Mouse (Mus musculus): ENCODE data around the gene Fbxo47. TPM values are rescaled to one million over a fixed set of nuclear protein-coding genes. Genes with fewer than 3 reads are reported as not detected.

The Fbxo47 gene
- 0.09 and 1.1 TPM in 2 replicates for total RNA-seq (2017)

DNA sequence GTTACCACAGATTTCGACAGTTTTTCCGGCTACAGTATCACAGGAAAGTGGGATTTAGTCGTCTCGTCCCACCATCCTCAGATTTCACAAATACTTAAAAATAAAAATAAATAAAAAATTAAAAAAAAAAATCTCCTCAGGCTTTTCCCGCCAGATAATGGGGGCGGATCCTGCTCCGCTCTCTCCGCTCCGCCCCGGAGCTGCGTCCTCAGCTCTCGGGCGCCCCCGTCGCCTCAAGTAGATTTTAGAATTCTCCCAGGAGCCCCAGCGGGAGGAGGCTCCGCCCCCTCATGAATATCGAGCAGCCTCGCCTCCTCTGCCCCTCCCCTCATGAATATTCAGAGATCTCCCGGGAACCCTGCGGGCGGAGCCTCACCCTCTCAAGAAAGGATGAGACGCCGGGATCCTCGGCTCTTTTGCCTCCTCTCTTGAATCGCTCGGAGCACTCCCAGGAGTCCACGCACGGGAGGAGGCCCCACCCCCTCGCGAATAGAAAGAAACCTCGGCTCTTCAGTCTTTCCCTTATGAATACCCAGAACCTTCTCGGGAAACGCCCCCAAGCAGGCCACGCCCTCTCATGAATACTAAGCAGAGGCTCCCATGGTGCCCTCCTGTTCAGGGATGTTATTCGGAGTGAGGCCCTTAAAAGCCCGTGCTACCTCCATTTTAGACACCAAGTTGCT, at the start of gene Fbxo47:
Gene Fbxo47 (minus strand): TSS at position 237 of the 683 bp plus-strand sequence.
- ATAC-seq (replicated peaks; ENCODE audit: low read depth, poor library complexity, severe bottlenecking): peak; percentile 96

DNA sequence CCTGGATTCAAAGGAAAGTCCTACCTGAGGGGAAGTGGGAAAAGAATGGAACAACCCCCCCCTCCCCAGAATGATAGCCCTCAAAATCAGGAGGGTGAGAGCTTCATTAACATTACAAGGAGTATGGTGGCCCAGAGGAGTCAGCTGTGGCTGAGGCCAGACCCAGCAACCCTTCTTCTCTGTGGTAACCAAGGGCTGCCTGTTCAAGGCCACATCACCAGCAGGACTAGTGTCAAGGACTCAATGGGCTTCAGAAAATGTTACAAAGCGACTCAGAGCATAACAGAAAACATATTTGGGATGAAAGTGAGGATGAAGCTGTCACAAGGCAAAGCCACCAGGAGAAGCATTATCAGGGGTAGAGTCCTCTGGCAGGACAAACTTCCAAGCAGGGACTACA, 49.6 kb upstream of the Fbxo47 start:
- no peak for ATAC-seq (replicated peaks; ENCODE audit: low read depth, poor library complexity, severe bottlenecking)

DNA sequence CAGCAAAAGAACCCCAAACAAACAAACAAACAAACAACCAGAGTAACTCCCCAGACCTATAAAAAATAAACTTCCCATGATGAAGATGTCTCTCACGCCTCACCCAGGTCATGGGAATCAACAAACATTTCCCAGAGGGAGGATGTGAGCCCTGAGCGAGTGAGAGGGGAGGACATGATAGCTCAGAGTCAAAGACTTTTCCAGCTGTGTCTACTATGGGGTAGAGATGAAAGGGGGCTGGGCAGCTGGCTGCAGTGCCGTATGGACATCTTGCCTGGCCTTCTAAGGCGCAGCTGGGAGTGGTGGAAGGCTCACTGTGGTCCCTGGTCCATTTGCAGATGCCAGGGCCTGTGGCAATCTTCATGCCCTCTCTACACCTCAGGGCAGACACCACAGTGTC, 45.0 kb upstream of the Fbxo47 start:
- no peak for ATAC-seq (replicated peaks; ENCODE audit: low read depth, poor library complexity, severe bottlenecking)

DNA sequence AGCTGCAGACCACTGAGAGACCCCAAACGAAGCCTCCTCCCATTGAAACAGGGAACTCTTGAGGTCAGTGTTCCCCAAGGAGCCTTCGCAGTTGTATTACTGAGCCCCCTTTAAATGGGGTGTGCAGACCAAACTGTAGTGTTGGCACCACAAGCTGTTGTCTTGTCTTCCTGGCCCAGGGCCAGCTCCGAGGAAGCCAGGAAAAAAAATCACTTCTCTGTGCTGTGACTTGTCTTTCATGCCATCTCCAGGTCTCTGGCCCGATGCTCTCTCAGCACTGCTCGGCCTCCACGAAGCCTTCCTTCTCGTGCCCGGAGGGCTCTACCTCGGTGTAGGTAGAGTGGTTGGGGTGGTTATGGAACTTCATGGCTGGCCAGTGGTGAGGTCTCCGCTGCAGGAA, 40.3 kb upstream of the Fbxo47 start:
- ATAC-seq (replicated peaks; ENCODE audit: low read depth, poor library complexity, severe bottlenecking): no peak

DNA sequence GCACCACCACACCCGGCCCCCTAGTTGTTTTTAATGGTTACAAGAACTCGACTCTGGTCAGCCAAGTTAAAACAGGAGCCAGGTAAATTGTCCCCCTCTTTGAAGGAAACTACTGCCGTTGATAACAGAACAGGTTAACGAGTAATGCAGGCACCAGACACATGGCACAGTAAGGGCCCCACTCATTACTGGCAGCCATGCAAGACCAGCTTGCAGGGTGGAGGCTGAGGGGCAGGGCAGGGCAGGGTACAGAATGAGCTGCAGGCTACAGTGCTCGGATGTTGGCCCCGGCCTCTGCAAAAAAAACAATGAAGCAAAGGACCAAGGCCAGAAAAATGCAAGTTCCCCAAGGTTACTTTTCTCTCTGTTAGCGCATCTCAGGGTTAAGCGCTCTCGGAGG, 39.7 kb upstream of the Fbxo47 start:
- ATAC-seq (replicated peaks; ENCODE audit: low read depth, poor library complexity, severe bottlenecking): no peak

DNA sequence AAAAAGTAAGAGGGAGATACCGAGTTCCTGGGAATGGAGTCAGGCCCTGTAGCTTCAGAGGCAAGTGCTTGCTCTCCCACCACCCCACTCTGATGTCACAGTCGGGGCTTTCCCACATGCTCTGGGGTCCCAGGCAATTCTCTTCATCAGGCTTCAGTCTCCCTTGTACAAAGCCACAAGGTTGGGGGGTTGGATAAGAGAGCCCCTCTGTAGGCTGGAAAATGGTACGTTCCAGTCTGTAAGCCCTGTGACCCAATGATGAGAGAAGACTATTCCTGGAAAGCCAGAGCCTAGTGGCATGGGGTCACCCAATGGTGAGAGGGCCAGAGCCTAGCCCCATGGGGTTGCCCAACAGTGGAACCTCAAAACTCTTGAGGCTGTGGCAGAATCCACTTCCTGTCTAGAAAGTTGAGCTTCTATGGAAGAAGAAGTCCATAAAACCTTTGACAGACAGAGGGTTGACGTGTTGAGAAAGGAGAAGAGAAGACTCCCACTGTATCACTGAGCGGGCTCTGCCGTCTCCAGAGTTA, 32.1 kb upstream of the Fbxo47 start:
- ATAC-seq (replicated peaks; ENCODE audit: low read depth, poor library complexity, severe bottlenecking): 0 out of 2 replicates have a peak, but pooled peaks have one; percentile 15

DNA sequence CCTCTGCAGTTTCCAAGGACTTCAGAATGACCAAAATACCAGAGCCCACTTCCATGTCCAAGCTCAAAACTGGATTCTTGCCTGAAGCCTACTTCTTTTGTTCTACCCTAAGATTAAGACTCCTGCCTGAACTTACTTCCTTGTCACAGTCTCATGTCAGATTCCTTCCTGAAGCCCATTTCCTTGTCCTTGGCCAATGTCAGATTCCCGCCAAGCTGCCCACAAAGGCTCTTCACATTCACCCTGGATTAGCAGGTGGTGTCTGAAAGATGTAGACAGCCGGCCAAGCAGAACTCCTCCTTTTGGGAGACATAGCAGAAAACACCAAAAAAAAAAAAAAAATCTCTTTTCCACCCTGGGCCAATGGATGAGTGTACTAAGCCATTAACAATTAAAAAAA, 31.5 kb upstream of the Fbxo47 start:
- no peak for ATAC-seq (replicated peaks; ENCODE audit: low read depth, poor library complexity, severe bottlenecking)

DNA sequence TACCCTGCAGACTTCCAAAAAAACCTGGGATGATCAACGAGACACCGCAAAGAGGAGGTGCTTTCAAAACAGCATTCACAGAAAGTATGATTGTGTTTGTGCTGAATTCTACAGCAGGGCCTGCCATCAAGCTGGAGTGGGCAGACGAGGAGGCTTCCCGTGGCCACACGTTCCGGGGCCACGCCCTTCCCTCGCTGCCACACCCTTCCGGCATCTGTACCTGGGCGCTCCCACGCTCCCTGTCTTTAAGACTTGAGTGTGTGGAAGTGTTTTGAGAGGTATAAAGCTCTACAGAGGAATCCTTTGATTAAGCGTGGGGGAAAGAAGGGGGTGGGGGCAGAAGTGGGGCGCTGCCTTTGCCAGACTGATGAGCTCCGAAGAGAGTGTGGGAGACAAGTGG, 29.2 kb upstream of the Fbxo47 start:
- no peak for ATAC-seq (replicated peaks; ENCODE audit: low read depth, poor library complexity, severe bottlenecking)

DNA sequence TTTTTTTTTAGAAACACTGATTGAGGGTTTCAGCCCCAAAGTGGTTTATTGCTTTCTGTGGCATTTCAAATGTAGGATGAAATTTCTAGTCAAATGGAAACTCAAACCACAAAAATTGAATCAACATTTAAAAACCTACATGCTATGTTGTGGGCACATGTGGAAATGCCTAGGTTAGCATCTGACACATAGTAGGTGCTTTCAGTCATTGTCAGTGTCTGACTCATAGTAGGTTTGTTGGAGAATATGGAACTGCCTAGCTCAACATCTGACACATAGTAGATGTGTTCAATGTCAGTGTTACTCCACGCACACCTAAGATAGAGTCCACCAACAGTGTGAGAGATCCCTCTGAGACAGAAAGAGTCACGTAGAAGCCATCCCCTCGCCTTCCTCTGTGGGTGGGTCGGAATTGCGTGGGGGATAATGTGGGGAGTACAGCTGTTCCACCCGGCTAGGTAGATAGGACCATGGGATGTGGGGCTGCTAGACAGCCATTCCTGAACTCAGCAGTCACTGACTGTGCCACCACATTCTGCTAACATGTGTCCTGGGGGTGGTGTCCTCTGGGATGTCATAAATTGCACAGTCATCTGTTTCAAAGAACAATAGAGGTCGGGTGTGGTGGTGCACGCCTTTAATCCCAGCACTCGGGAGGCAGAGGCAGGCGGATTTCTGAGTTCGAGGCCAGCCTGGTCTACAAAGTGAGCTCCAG, 24.8 kb upstream of the Fbxo47 start:
- no peak for ATAC-seq (replicated peaks; ENCODE audit: low read depth, poor library complexity, severe bottlenecking)

DNA sequence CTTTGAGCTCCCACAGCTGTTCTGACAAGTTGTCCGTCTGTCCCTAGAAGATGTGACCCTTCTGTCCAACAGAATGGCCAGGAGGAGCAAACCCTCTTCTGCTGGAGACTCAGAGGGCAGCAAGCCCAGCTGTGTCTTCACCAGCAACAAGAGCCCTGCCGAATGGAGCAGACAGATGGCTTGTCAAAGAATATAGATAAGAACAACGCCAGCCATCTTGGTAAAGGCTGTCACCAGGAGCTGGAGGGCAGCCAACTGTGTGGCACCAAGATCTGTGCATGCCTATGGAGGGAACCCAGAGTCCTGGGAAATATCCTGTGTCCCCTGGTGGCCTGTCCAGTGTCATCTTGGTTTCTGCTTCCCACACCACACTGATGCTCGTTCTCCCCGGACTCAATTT, 24.0 kb upstream of the Fbxo47 start:
- ATAC-seq (replicated peaks; ENCODE audit: low read depth, poor library complexity, severe bottlenecking): no peak

DNA sequence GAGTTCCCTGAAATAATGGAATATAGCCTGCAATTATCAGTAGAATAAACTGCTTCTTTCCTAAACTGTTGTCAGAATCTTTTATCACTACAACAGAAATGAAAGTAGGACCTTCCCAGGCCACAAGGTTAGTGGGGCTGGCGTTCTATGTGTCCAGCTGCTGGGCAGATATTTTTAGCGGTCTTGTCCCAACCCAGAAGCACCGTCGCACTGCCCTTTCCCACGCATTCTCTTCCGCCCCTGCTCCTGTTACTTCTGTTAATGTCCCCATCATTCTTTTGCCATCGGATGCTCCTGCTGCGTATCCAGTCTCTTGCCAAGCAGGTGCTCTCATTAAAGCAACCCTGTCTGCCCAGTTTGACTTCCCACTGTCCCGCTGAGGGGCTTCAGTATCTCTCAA, 23.0 kb upstream of the Fbxo47 start:
- ATAC-seq (replicated peaks; ENCODE audit: low read depth, poor library complexity, severe bottlenecking): no peak

DNA sequence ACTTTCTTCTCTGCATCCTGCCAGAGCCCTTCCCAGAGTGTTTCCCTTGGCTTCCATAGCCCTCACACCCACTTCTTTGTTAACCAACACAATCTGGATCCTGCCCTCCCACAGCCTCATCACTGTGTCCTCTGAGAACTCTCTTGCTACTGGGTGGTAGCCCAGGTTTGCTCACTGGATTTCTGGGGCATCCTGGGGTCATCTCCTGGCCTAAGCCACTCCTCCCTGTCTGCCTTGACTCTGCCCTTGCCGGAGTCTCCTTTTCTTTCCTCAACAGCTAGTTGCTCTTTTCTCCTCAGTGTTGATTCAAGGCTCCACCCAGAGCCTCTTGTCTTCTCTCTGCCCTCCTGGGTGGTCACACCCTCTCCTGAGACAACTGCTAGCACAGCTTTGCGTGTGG, 22.0 kb upstream of the Fbxo47 start:
- ATAC-seq (replicated peaks; ENCODE audit: low read depth, poor library complexity, severe bottlenecking): no peak

DNA sequence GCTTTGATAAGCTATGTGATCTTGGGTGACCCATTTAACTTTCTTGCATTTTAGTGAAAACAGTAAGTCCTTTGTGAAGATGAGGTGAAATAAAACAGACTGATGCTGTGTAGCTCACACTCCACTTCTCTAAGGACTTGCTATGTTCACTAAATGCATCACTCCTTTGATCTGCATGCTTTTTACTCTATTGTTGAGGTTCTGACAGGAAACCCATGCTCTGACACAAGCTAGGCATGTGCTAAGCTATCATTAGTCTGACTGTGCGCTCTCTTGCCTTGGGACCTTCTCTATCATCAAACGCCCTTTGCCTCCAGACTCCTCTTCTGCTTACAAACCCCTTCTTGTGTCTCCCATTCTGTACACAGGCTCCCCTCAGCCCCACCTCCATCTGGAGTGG, 21.6 kb upstream of the Fbxo47 start:
- ATAC-seq (replicated peaks; ENCODE audit: low read depth, poor library complexity, severe bottlenecking): no peak

DNA sequence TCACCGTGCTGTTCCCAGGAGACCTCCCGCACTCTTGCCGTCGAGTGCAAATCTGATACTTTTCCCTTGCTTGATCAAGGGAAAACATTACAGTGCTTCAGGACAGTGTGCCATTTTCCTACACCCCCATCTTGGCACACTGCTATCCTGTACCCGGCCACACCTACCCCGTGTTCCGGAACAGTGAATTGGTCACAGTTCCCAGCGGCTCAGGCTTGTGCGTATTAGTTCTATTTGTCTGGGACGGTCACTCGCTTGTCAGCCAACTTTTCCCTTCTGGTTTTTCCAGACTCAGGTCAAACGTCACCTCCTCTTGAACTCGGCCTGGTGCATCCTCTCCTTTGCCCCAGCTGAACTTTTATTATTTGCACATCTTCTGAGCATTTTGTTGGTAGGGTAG, 20.8 kb upstream of the Fbxo47 start:
- ATAC-seq (replicated peaks; ENCODE audit: low read depth, poor library complexity, severe bottlenecking): no peak

DNA sequence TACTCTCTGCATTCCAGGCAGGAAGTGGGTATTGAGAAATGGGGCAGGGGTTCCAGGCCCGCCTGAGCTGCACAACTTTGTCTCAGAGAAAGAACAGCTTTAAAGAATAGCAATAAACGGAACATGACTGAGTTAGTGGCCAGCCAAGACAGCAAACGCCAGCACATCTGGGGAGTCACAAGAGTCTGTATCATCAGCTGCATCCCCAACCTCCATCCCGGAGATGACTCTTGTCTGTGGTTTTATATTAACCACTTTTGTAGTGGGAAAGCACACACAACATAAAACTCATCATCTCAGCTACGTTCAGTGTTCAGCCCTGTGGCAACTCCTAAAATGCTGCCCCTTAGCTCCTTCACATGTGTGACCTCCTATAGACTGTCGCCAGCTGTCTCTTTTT, 17.9 kb upstream of the Fbxo47 start:
- no peak for ATAC-seq (replicated peaks; ENCODE audit: low read depth, poor library complexity, severe bottlenecking)

DNA sequence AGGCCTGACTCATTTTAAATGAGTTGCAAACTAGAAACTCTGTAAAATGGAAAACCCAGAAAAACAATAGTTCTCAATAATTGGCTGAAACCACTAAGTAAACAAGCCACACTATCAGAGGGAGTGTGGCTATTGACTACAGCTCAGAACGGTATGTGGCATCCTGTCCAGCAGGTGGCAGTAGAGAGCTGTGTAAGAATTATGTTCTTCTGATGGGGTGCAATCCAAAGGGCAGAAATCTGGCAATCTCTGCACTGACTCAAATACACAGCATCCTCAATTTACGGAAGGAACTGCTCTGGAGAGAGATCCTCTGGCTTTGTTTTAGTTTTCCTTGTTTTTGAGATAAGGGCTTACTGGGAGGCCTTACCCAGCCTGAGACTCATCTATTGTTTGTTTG, 15.9 kb upstream of the Fbxo47 start:
- ATAC-seq (replicated peaks; ENCODE audit: low read depth, poor library complexity, severe bottlenecking): peak; percentile 97

DNA sequence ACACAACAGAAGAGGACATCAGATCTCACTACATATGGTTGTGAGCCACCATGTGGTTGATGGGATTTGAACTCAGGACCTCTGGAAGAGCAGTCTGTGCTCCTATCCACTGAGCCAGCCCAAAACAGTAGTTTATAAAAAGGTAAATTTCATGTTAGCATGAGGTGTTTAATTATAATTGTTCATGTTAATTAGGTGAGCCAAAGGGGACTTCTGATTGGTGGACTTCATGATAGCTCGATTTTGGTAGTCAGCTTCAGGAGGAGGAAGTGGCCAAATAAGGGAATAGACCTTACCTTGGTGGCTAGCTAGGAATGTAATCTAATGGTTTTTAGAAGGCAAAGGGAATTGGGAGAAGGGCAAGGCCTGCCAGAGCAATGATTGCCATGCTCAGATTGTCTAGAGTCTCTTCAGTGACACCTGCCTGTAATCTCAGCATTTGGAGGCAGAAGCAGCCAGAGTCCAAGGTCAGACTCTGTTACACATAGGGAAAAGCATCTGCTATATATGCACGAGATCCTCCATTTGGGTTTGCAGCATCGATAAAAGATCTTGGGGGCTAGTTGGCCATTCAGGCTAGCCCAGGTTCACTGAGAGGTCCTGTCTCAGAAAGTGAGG, 13.7 kb upstream of the Fbxo47 start:
- no peak for ATAC-seq (replicated peaks; ENCODE audit: low read depth, poor library complexity, severe bottlenecking)

DNA sequence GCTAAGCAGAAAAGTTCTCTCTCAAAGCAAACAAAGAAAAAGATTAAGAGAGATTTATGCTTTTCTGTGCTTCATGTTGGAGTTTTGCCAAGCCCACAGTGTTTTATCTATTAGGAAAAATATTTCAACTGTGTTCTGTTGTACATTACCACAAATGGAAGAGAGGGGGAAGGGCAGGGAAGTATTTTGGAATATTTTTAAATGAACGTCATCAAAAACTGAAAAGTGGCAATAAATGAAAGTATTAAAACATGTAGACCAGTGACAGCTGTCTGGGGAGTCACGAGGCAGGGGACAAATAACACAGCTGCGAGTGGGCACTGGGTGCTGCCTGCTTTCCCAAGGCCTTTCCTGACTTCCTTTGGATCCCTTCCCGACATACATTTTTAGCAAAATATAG, 12.7 kb upstream of the Fbxo47 start:
- ATAC-seq (replicated peaks; ENCODE audit: low read depth, poor library complexity, severe bottlenecking): no peak

DNA sequence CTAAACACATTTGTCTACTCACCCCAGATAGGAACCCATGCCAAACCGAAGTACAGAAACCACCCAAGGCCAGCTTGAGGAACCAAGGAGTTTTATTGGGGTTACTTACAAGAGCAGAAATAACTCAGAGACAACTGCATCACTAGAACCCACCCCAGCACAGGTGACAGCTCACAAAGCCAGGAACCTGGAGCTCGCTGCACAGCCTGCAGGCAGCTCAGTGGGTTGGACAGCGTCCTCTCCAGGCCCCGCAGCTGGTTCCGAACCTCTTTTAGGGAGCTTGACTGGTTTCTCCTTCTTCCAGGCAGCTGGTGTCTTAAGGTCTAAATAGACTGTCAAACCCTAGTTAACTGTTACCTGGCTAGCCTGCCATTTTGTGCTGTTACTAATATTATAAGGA, 7.9 kb upstream of the Fbxo47 start:
- ATAC-seq (replicated peaks; ENCODE audit: low read depth, poor library complexity, severe bottlenecking): no peak

DNA sequence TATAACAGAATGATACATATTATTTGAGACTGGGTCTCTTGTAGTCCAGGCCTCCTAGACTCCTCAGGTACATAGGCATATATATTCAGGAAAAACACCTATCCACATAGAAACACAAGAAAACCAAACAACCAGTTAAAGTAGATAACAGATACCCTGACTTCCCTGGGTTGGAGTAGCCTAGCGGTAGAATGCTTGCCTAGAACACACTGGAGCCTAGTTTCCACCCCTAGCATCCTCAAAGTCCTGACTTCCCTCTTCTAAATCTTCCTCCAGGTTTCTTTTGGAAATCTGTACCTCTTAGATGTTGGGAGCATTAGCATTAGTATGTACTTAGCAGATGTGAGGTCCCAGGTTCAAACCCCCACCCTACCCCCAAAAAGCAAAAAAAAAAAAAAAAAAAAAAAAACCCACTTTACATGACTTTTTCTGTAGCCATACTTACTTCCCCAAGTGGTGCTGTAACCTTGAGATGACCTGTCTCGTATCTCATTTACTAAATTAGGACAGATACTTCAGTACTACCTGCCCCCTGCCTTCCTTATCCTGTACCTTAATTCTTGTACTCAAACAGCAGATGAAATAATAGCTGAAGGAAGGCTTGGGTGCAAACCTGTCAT, 1.5 kb upstream of the Fbxo47 start:
- no peak for ATAC-seq (replicated peaks; ENCODE audit: low read depth, poor library complexity, severe bottlenecking)

Measured in common myeloid progenitor, adult 5-6 weeks (primary cell).